Mouse (Mus musculus): Measurements from ENCODE around the gene Rps18.

The Rps18 gene

GRCm38 (mm10) chr17:33925406-33926116, 30.2 kb downstream of the Rps18 start:
- no peak for DNase-seq (ENCODE audit: extremely low spot score, low read depth, low spot score)

- no peak for DNase-seq (ENCODE audit: extremely low spot score, low read depth, low spot score)
Observed at GRCm38 (mm10) chr17:33924577-33925283, 31.1 kb downstream of the Rps18 start.

GRCm38 (mm10) chr17:33921361-33921760, 34.4 kb downstream of the Rps18 start:
- DNase-seq (ENCODE audit: extremely low spot score, low read depth, low spot score): no peak

GRCm38 (mm10) chr17:33920282-33921097, 35.3 kb downstream of the Rps18 start:
- DNase-seq (ENCODE audit: extremely low spot score, low read depth, low spot score): no peak

- no peak for DNase-seq (ENCODE audit: extremely low spot score, low read depth, low spot score)
Observed at GRCm38 (mm10) chr17:33919351-33920281, 36.2 kb downstream of the Rps18 start.

GRCm38 (mm10) chr17:33918293-33919203, 37.3 kb downstream of the Rps18 start:
- DNase-seq (ENCODE audit: extremely low spot score, low read depth, low spot score): no peak

GRCm38 (mm10) chr17:33917656-33918292, 38.0 kb downstream of the Rps18 start:
- DNase-seq (ENCODE audit: extremely low spot score, low read depth, low spot score): no peak

- no peak for DNase-seq (ENCODE audit: extremely low spot score, low read depth, low spot score)
Observed at GRCm38 (mm10) chr17:33916847-33917655, 38.8 kb downstream of the Rps18 start.

GRCm38 (mm10) chr17:33916294-33916693, 39.5 kb downstream of the Rps18 start:
- DNase-seq (ENCODE audit: extremely low spot score, low read depth, low spot score): no peak

GRCm38 (mm10) chr17:33915671-33916250, 40.0 kb downstream of the Rps18 start, which contains the start of the genes Tapbp and Zbtb22:
Gene Tapbp (plus strand): TSS chr17:33915899.
Gene Zbtb22 (plus strand): TSS chr17:33915904.
- peak; percentile 95 for DNase-seq (ENCODE audit: extremely low spot score, low read depth, low spot score)

GRCm38 (mm10) chr17:33914969-33915391, 40.8 kb downstream of the Rps18 start:
- no peak for DNase-seq (ENCODE audit: extremely low spot score, low read depth, low spot score)

- DNase-seq (ENCODE audit: extremely low spot score, low read depth, low spot score): no peak
Observed at GRCm38 (mm10) chr17:33913905-33914304, 41.9 kb downstream of the Rps18 start.

GRCm38 (mm10) chr17:33913264-33913663, 42.5 kb downstream of the Rps18 start:
- no peak for DNase-seq (ENCODE audit: extremely low spot score, low read depth, low spot score)

- DNase-seq (ENCODE audit: extremely low spot score, low read depth, low spot score): no peak
Observed at GRCm38 (mm10) chr17:33911813-33912414, 43.9 kb downstream of the Rps18 start.

- no peak for DNase-seq (ENCODE audit: extremely low spot score, low read depth, low spot score)
Observed at GRCm38 (mm10) chr17:33911052-33911812, 44.6 kb downstream of the Rps18 start.

- DNase-seq (ENCODE audit: extremely low spot score, low read depth, low spot score): no peak
Observed at GRCm38 (mm10) chr17:33910346-33911051, 45.3 kb downstream of the Rps18 start.

Data from hindlimb bud, embryonic 11.5 days (tissue).